In the genomic region with DNA sequence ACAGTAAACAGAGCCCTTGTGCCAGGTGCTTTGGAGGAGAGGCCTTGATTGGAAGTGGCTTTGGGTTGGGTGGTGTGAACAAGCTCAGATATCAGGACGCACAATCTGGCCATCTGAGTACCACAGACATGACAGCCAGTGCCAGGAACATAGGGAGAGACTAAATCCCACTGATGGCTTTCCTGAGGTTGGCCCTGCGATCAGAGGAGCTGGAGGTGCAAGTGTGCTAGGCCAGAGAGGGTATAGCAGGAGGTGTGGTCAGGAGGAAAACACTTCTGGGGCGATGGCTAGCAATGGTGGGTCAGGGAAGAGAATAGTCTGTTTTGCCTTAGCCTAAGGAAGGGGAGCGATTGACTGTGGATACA, we compare ENCODE assay signal across 8 mouse cellular contexts. TPM values are rescaled to one million over a fixed set of nuclear protein-coding genes. Genes with fewer than 3 reads are reported as not detected.
DNase-seq lines count a peak whose midpoint lies in the region; ATAC-seq and TF ChIP-seq lines count a peak whose summit lies in the region.

No protein-coding gene starts in this region.

- 47% methylated on average over 4 of the region's 4 CpGs for WGBS in kidney, embryonic 15.5 days
- WGBS in embryonic facial prominence, embryonic 13.5 days: 45% methylated on average over 4 of the region's 4 CpGs
- 41% methylated on average over 4 of the region's 4 CpGs for WGBS in hindbrain, postnatal 0 days
- 59% methylated on average over 4 of the region's 4 CpGs for WGBS in neural tube, embryonic 12.5 days

- DNase-seq in kidney, postnatal 14 days: no peak
- DNase-seq in hindbrain, postnatal 0 days (ENCODE audit: low spot score): no peak
- DNase-seq in ovary, postnatal 10 days (ENCODE audit: low spot score): no peak
- no peak for DNase-seq in right cerebral cortex, postnatal 10 days (ENCODE audit: low spot score in 2 of 2)
- no peak for DNase-seq in layer of hippocampus, adult 11-12 months (ENCODE audit: low spot score)

- H3K27ac ChIP-seq in kidney, embryonic 15.5 days: no peak overlapping the region
- H3K27ac ChIP-seq in embryonic facial prominence, embryonic 13.5 days: no peak overlapping the region
- peak overlapping the region; percentile 82 for H3K27ac ChIP-seq in hindbrain, postnatal 0 days
- no peak overlapping the region for H3K27ac ChIP-seq in neural tube, embryonic 12.5 days

- H3K9ac ChIP-seq in kidney, embryonic 15.5 days: no peak overlapping the region
- peak overlapping the region; percentile 64 for H3K9ac ChIP-seq in embryonic facial prominence, embryonic 13.5 days
- H3K9ac ChIP-seq in hindbrain, postnatal 0 days (replicated peaks; ENCODE audit: low read length): peak overlapping the region; percentile 88
- 0 out of 2 replicates have a peak overlapping the region, but pooled peaks have one; percentile 17 for H3K9ac ChIP-seq in neural tube, embryonic 12.5 days

- peak overlapping the region; percentile 90 for H3K4me2 ChIP-seq in kidney, embryonic 15.5 days
- H3K4me2 ChIP-seq in embryonic facial prominence, embryonic 13.5 days: peak overlapping the region; percentile 85
- H3K4me2 ChIP-seq in hindbrain, postnatal 0 days (ENCODE audit: low read depth, low read length): peak overlapping the region; percentile 91
- H3K4me2 ChIP-seq in neural tube, embryonic 12.5 days (replicated peaks): peak overlapping the region; percentile 90

- ATAC-seq in kidney, embryonic 15.5 days (replicated peaks; ENCODE audit: low FRiP score): no peak
- ATAC-seq in embryonic facial prominence, embryonic 13.5 days (ENCODE audit: insufficient number of reproducible peaks, insufficient read depth, low FRiP score, low TSS enrichment, low read depth): no peak
- no peak for ATAC-seq in hindbrain, postnatal 0 days
- ATAC-seq in neural tube, embryonic 12.5 days (ENCODE audit: low FRiP score, low read depth): no peak

- peaks cover 32% of the 10 kb centered on the region for H3K4me1 ChIP-seq in kidney, embryonic 15.5 days
- peaks cover 28% of the 10 kb centered on the region for H3K4me1 ChIP-seq in embryonic facial prominence, embryonic 13.5 days
- H3K4me1 ChIP-seq in hindbrain, postnatal 0 days (ENCODE audit: insufficient read depth, low read length): peaks cover 10% of the 10 kb centered on the region
- H3K4me1 ChIP-seq in neural tube, embryonic 12.5 days: peaks cover 20% of the 10 kb centered on the region

- TF ChIP-seq CTCF in hindbrain, postnatal 0 days (IDR thresholded peaks at IDR 0.05; ENCODE audit: low read depth): no peak

- H3K9me3 ChIP-seq in kidney, embryonic 15.5 days (replicated peaks): no peaks in the 10 kb centered on the region
- no peaks in the 10 kb centered on the region for H3K9me3 ChIP-seq in embryonic facial prominence, embryonic 13.5 days
- H3K9me3 ChIP-seq in hindbrain, postnatal 0 days (ENCODE audit: low read length): no peaks in the 10 kb centered on the region
- H3K9me3 ChIP-seq in neural tube, embryonic 12.5 days: no peaks in the 10 kb centered on the region

- H3K36me3 ChIP-seq in kidney, embryonic 15.5 days: 0 out of 2 replicates have a peak, but pooled peaks cover 6% of the 10 kb centered on the region
- peaks cover 33% of the 10 kb centered on the region for H3K36me3 ChIP-seq in embryonic facial prominence, embryonic 13.5 days
- peaks cover 10% of the 10 kb centered on the region; the same call in 1 of the 2 replicates for H3K36me3 ChIP-seq in hindbrain, postnatal 0 days (ENCODE audit: insufficient read depth, low read length)
- H3K36me3 ChIP-seq in neural tube, embryonic 12.5 days: peaks cover 25% of the 10 kb centered on the region

- H3K4me3 ChIP-seq in kidney, embryonic 15.5 days (replicated peaks): peak overlapping the region; percentile 56
- peak overlapping the region; percentile 74 for H3K4me3 ChIP-seq in embryonic facial prominence, embryonic 13.5 days
- peak overlapping the region; percentile 74 for H3K4me3 ChIP-seq in hindbrain, postnatal 0 days (ENCODE audit: low read length)
- peak overlapping the region; percentile 40; the same call in 1 of the 2 replicates for H3K4me3 ChIP-seq in neural tube, embryonic 12.5 days

- peaks cover 29% of the 10 kb centered on the region for H3K27me3 ChIP-seq in kidney, embryonic 15.5 days
- peaks cover 38% of the 10 kb centered on the region for H3K27me3 ChIP-seq in embryonic facial prominence, embryonic 13.5 days
- H3K27me3 ChIP-seq in hindbrain, postnatal 0 days (ENCODE audit: insufficient read depth, low read length): no peaks in the 10 kb centered on the region
- H3K27me3 ChIP-seq in neural tube, embryonic 12.5 days (replicated peaks): peaks cover 4% of the 10 kb centered on the region; the same call in 1 of the 2 replicates

RNA-seq across cellular contexts. Expression of a gene that starts 1.3 kb away (rescaled TPM):
- 9.5 and 10.5 TPM in 2 replicates for polyA plus RNA-seq in kidney, embryonic 15.5 days (2015; fragmentation: Nextera tagmentation; extraction: Ambion mirVana)
- polyA plus RNA-seq in embryonic facial prominence, embryonic 13.5 days (2015; fragmentation: Nextera tagmentation; extraction: Ambion mirVana): 16.6 and 18.0 TPM in 2 replicates
- 98.0 and 103 TPM in 2 replicates for total RNA-seq in hindbrain, postnatal 0 days (2014; rRNA removed)
- polyA plus RNA-seq in hindbrain, postnatal 0 days (2015; fragmentation: Nextera tagmentation; extraction: Ambion mirVana): 54.8 and 55.3 TPM in 2 replicates
- 23.5 and 28.0 TPM in 2 replicates for polyA plus RNA-seq in neural tube, embryonic 12.5 days (2016; fragmentation: Nextera tagmentation; extraction: Ambion mirVana)

RNA-seq across cellular contexts. Expression of a gene that starts 30.8 kb away (rescaled TPM):
- polyA plus RNA-seq in kidney, embryonic 15.5 days (2015; fragmentation: Nextera tagmentation; extraction: Ambion mirVana): 40.2 and 42.0 TPM in 2 replicates
- polyA plus RNA-seq in embryonic facial prominence, embryonic 13.5 days (2015; fragmentation: Nextera tagmentation; extraction: Ambion mirVana): 32.0 and 33.9 TPM in 2 replicates
- 13.8 and 16.6 TPM in 2 replicates for total RNA-seq in hindbrain, postnatal 0 days (2014; rRNA removed)
- polyA plus RNA-seq in hindbrain, postnatal 0 days (2015; fragmentation: Nextera tagmentation; extraction: Ambion mirVana): 14.7 and 15.8 TPM in 2 replicates
- polyA plus RNA-seq in neural tube, embryonic 12.5 days (2016; fragmentation: Nextera tagmentation; extraction: Ambion mirVana): 32.3 and 32.9 TPM in 2 replicates

RNA-seq across cellular contexts. Expression of a gene that starts 40.9 kb away (rescaled TPM):
- 309 and 310 TPM in 2 replicates for polyA plus RNA-seq in kidney, embryonic 15.5 days (2015; fragmentation: Nextera tagmentation; extraction: Ambion mirVana)
- polyA plus RNA-seq in embryonic facial prominence, embryonic 13.5 days (2015; fragmentation: Nextera tagmentation; extraction: Ambion mirVana): 224 and 230 TPM in 2 replicates
- total RNA-seq in hindbrain, postnatal 0 days (2014; rRNA removed): 4.6 and 15.4 TPM in 2 replicates
- polyA plus RNA-seq in hindbrain, postnatal 0 days (2015; fragmentation: Nextera tagmentation; extraction: Ambion mirVana): 33.0 and 35.8 TPM in 2 replicates
- 59.9 and 65.8 TPM in 2 replicates for polyA plus RNA-seq in neural tube, embryonic 12.5 days (2016; fragmentation: Nextera tagmentation; extraction: Ambion mirVana)

RNA-seq across cellular contexts. Expression of a gene that starts 47.0 kb away (rescaled TPM):
- polyA plus RNA-seq in kidney, embryonic 15.5 days (2015; fragmentation: Nextera tagmentation; extraction: Ambion mirVana): 203 and 210 TPM in 2 replicates
- 63.4 and 72.3 TPM in 2 replicates for polyA plus RNA-seq in embryonic facial prominence, embryonic 13.5 days (2015; fragmentation: Nextera tagmentation; extraction: Ambion mirVana)
- 138 and 152 TPM in 2 replicates for total RNA-seq in hindbrain, postnatal 0 days (2014; rRNA removed)
- 239 and 251 TPM in 2 replicates for polyA plus RNA-seq in hindbrain, postnatal 0 days (2015; fragmentation: Nextera tagmentation; extraction: Ambion mirVana)
- polyA plus RNA-seq in neural tube, embryonic 12.5 days (2016; fragmentation: Nextera tagmentation; extraction: Ambion mirVana): 267 TPM in 2 replicates
